Mouse (Mus musculus) cerebellum, adult 2 months (tissue): Measurements from ENCODE around the gene Pde10a.

Source experiments
- CTCF ChIP-seq: fragments of 200-500 bp; IDR thresholded peaks from 2 replicates; pipeline ENCODE4 v1.5.1; 2011; ENCODE audit warnings: low read depth, mild to moderate bottlenecking, control low read depth, low read length, moderate library complexity, borderline replicate concordance; ENCODE audit not compliant: insufficient read depth
- POLR2A ChIP-seq: fragments of 200-500 bp; IDR thresholded peaks from 2 replicates; pipeline ENCODE4 v1.6.1; 2011; ENCODE audit warnings: low read length, control low read depth, borderline replicate concordance; ENCODE audit not compliant: insufficient read depth

DNA sequence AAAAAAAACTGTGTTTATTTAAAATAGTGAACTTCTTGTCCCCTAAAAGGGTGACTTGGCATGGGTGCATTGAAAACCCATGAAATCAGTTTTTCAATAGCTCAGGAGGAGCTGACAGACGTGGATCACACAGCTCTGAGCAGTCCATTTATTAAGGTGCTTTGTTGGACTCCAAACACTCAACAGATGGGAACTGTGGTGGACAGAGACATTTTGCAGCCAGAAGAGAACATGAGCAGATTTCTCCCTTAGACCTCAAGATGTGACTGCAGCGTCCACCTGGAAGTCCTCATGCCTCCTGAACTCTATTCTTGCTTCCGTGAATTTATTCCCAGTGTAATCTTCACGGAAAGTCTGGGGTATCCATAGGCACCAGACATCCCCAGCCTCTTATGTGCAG is 266.4 kb downstream of the Pde10a start:
- TF ChIP-seq POLR2A (no peak), CTCF (no peak)
